Mouse (Mus musculus) lung, embryonic 14.5 days (tissue): Measurements from ENCODE around the gene Chst10. TPM values are rescaled to one million over a fixed set of nuclear protein-coding genes. Genes with fewer than 3 reads are reported as not detected.

Experiments used
- ATAC-seq: fragments of 200-750 bp; cut with Nextera tagmentation; 2 replicates; pipeline ENCODE4 v1.8.0; 2017; ENCODE audit warnings: mild to moderate bottlenecking, moderate TSS enrichment, moderate library complexity; ENCODE audit not compliant: insufficient read depth
- DNase-seq: peaks from one replicate; pipeline ENCODE4 v3.0.0-alpha.2; 2015
- H3K27ac ChIP-seq: fragments of 300-500 bp; sonication (generic); 2 replicates; pipeline ENCODE4 v1.5.1; 2014; ENCODE audit warnings: low read depth, mild to moderate bottlenecking, moderate library complexity
- H3K27me3 ChIP-seq: fragments of 300-500 bp; sonication (generic); 2 replicates; pipeline ENCODE4 v1.6.1; 2014; ENCODE audit warnings: low read length, control low read depth; ENCODE audit not compliant: insufficient read depth
- H3K36me3 ChIP-seq: fragments of 300-500 bp; sonication (generic); 2 replicates; pipeline ENCODE4 v1.6.1; 2014; ENCODE audit warnings: control low read depth; ENCODE audit not compliant: insufficient read depth
- H3K4me1 ChIP-seq: fragments of 300-500 bp; sonication (generic); 2 replicates; pipeline ENCODE4 v1.6.1; 2014; ENCODE audit warnings: antibody characterized with exemption, control low read depth; ENCODE audit not compliant: insufficient read depth
- H3K4me2 ChIP-seq: fragments of 300-500 bp; sonication (generic); 2 replicates; pipeline ENCODE4 v1.6.1; 2014; ENCODE audit warnings: mild to moderate bottlenecking
- H3K4me3 ChIP-seq: fragments of 300-500 bp; sonication (generic); 2 replicates; pipeline ENCODE4 v1.5.1; 2014; ENCODE audit warnings: low read depth, low read length
- H3K9ac ChIP-seq: fragments of 300-500 bp; sonication (generic); 2 replicates; pipeline ENCODE4 v1.6.1; 2014
- H3K9me3 ChIP-seq: fragments of 300-500 bp; sonication (generic); 2 replicates; pipeline ENCODE4 v1.6.1; 2016; ENCODE audit warnings: low read depth, low read length, control low read depth
- CTCF ChIP-seq: IDR thresholded peaks from 2 replicates; pipeline ENCODE4 v1.5.1; 2016; ENCODE audit warnings: antibody characterized with exemption, low read depth
- WGBS: fragments of 180-500 bp; shearing (Covaris S2); extraction: QIAGEN DNeasy Blood & Tissue Kit; methylation state at CpG from one replicate; pipeline ENCODE4 v1.1.7; 2014; 5-methylcytosine and 5-hydroxymethylcytosine counted together
- polyA plus RNA-seq: library from polyadenylated mRNA; unstranded; fragments of >200 nt; fragmentation: Nextera tagmentation; extraction: Ambion mirVana; gene quantifications from 2 replicates; pipeline ENCODE4 v1.2.1, GENCODE M21; 2014

The Chst10 gene
- polyA plus RNA-seq = 2.2 and 3.9 TPM in 2 replicates

DNA sequence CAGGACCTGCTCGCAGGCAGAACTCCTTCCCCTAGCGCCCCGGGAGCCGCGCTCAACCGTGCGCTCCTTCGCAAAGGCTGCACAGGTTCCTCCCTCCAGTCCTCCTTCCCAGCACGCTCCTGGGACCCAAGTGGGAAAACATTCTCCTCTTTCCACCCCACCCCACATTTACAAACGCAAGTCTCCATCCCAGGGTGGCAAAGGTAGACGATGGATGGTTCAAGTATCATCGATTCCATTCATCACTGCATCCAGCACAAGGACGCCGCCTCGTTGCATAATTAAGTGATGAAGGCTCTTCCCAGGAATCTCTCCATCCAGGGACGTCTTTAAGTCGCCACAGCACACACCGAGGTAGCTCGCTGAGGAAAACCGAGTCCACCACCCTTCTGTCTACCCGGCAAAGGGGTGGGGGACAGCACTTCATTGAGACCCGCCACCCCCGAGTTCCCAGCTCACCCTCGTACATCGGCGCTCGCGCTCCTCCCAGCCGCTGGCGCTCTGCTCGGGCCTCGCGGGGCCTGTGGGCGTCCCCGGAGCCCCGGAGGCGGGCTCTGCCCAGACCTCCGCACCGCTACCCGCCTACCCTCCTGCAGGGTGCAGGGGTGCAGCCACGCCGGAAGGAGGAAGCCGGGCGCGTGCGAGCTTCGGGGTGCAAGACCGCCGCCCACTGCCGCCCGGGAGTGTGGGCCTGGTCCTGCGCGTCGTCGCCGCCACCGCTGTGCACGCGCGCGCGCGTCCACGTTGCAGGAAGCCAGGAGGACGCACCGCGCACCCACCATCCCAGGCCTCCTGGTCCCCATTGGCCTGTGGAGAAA, at the start of gene Chst10:
TSS of gene Chst10 (minus strand) at position 731 of the 818 bp plus-strand sequence.
- H3K9ac ChIP-seq = peak within 1 kb of the TSS; percentile 58
- under 1% methylated on average over 67 of the region's 67 CpGs for WGBS
- DNase-seq (peak; percentile 86), ATAC-seq (peak; percentile 97)
- no peaks in the 10 kb centered on the region for H3K9me3 ChIP-seq
- H3K27ac ChIP-seq = peak within 1 kb of the TSS; percentile 42; the same call in 1 of the 2 replicates
- H3K4me2 ChIP-seq = peak within 1 kb of the TSS; percentile 83
- no peaks in the 10 kb centered on the region for H3K4me1 ChIP-seq
- no peak for TF ChIP-seq CTCF
- H3K4me3 ChIP-seq = peak within 1 kb of the TSS; percentile 60
- no peaks in the 10 kb centered on the region for H3K36me3 ChIP-seq
- H3K27me3 ChIP-seq = peaks cover 7% of the 10 kb centered on the region; the same call in 1 of the 2 replicates

DNA sequence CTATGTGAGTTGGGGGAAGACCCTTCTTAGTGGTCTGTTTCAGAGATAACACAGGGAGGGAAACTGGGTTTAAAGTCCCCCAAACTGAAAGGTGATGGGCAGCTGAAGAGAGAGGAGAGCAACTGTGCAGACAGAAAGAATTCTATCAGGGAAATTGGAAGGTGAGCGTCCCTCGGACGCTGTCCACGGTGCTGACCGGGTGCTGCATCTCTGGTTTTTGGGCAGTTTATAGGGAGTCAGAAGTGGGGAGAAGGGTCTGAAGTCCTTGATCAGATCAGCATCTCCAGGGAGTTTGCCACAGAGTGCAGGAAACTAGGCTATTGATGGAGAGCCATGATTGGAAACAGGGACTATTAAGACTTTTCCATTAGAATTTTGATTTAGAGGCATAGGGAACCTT, 41.6 kb upstream of the Chst10 start:
- Histone ChIP-seq H3K36me3 (no peaks in the 10 kb centered on the region), H3K4me1 (no peaks in the 10 kb centered on the region), H3K4me2 (no peak overlapping the region), H3K9ac (no peak overlapping the region), H3K27ac (no peak overlapping the region), H3K27me3 (no peaks in the 10 kb centered on the region), H3K4me3 (no peak overlapping the region), H3K9me3 (no peaks in the 10 kb centered on the region)
- DNase-seq = peak; percentile 81
- WGBS = 5% methylated on average over 5 of the region's 5 CpGs
- TF ChIP-seq CTCF = no peak
- ATAC-seq = no peak

DNA sequence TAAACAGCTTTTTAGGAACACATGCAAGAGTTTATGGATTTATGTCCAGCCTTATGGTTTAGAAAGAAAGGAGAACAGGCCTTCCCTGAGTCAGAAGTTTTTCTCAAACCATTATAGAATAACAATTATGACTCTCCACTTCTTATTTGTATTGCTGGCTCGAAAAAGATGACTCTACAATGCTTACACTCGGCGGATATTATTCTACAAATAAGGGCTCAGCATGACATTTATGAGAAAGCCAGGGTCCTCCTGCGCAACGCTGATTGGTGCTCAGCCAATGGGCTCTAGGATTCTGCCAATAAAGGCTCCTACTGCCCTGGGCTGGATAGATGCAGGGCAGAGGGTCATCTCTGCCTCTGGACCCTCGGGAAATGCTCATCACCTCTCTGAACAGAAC, 40.9 kb upstream of the Chst10 start, which contains the start of gene Nms:
TSS of gene Nms (plus strand) at position 301 of the 400 bp plus-strand sequence.
- Histone ChIP-seq H3K4me1 (no peaks in the 10 kb centered on the region), H3K4me2 (no peak within 1 kb of the TSS), H3K27me3 (no peaks in the 10 kb centered on the region), H3K27ac (no peak within 1 kb of the TSS), H3K9me3 (no peaks in the 10 kb centered on the region), H3K36me3 (no peaks in the 10 kb centered on the region), H3K9ac (no peak within 1 kb of the TSS), H3K4me3 (no peak within 1 kb of the TSS)
- TF ChIP-seq CTCF = no peak
- ATAC-seq = no peak
- DNase-seq = no peak
- 75% methylated on average over 6 of the region's 6 CpGs for WGBS

DNA sequence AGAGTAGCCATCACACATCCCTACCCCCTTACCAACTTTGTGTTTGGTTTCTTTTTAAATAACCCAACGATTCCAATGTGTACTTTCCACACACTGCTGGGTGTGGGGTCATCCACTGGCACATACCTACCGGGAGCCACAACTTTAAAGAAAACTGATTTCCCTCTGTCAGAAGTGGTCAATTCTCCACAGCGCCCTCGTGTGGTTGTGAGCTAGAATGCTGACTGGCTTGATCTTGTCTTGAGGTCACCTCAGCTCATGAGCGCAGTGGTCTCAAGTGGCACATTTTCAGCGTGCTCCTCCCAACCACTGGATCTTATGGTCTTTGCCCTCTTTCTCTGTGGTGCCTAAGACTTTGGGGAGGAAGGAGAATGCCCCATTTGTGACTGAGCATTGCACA, 38.8 kb upstream of the Chst10 start:
- peak; percentile 66 for TF ChIP-seq CTCF
- no peaks in the 10 kb centered on the region for H3K27me3 ChIP-seq
- 18% methylated on average over 6 of the region's 6 CpGs for WGBS

DNA sequence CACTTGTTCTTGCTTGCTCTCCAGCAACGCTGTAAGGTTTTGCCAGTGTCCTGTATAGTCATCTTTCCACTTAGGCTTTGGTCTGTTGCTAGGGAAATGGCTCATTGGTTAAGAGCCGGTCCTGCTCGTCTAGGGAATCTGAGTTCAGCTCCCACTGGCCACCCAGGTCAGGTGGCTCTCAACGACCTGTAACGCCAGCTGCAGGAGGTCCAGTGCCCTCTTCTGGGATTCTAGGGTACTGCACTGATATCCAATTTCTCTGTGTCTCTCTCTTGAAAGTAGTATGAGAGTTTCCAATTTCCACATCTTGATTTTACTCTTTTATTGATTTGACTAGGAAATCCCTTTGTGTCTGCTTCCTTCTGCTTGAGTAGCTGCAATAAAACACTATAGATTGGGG, 36.7 kb upstream of the Chst10 start:
- no peak overlapping the region for H3K4me2 ChIP-seq
- ATAC-seq (no peak), DNase-seq (peak; percentile 28)
- H3K27me3 ChIP-seq = no peaks in the 10 kb centered on the region
- no peaks in the 10 kb centered on the region for H3K4me1 ChIP-seq
- WGBS = 33% methylated on average over 5 of the region's 5 CpGs
- no peaks in the 10 kb centered on the region for H3K9me3 ChIP-seq
- H3K9ac ChIP-seq = no peak overlapping the region
- no peak overlapping the region for H3K27ac ChIP-seq
- peak; percentile 48 for TF ChIP-seq CTCF
- H3K4me3 ChIP-seq = no peak overlapping the region
- no peaks in the 10 kb centered on the region for H3K36me3 ChIP-seq

More for the DNA sequence above, 38.8 kb upstream of the Chst10 start:
- DNase-seq = peak; percentile 70
- no peak for ATAC-seq
- Histone ChIP-seq H3K9ac (no peak overlapping the region), H3K4me1 (no peaks in the 10 kb centered on the region), H3K9me3 (no peaks in the 10 kb centered on the region), H3K4me3 (no peak overlapping the region), H3K27ac (no peak overlapping the region), H3K4me2 (no peak overlapping the region), H3K36me3 (no peaks in the 10 kb centered on the region)

DNA sequence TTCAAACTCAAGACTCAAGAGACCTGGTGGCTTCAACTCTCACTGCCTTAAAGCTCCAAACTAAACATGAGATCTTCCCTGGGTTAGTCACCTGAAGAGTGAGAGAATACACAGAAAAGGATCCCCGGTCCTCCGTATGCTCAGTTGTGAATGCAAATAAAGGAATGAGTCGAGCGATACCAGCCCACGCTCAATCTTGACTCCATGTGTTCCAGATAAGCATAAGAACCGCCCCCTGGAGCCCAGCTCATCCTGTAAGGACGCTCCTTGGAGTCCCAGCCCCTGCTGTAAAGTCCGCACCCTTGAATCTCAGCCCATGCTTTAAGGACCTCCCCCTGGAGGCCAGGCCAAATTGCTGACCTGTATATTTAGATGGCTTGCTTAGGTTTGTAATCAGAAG, 32.8 kb upstream of the Chst10 start:
- H3K4me1 ChIP-seq = no peaks in the 10 kb centered on the region
- no peaks in the 10 kb centered on the region for H3K36me3 ChIP-seq
- ATAC-seq = no peak
- no peaks in the 10 kb centered on the region for H3K27me3 ChIP-seq
- no peak for DNase-seq
- H3K9me3 ChIP-seq = no peaks in the 10 kb centered on the region
- H3K4me3 ChIP-seq = no peak overlapping the region
- 48% methylated on average over 8 of the region's 8 CpGs for WGBS
- TF ChIP-seq CTCF = no peak
- no peak overlapping the region for H3K4me2 ChIP-seq
- H3K9ac ChIP-seq = no peak overlapping the region
- H3K27ac ChIP-seq = no peak overlapping the region

DNA sequence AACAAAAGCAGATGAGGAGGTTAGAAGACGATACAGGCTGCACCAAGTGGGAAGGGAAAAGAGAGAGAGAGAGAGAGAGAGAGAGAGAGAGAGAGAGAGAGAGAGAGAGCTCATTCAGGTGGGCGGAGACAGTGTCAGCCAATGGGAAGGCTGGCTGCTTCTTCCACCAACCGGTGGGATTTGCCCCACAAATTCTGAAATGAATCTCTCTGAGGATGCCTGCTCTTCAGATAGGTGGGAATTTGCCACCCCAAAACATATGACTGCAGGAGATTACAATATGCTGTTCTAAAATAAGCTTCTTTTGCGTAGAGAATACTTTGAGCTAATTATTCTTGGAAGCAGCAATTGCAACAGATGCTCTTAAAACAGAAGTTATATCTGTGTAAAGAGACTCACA, 31.5 kb upstream of the Chst10 start:
- no peak overlapping the region for H3K4me2 ChIP-seq
- H3K9me3 ChIP-seq = no peaks in the 10 kb centered on the region
- H3K4me1 ChIP-seq = no peaks in the 10 kb centered on the region
- H3K4me3 ChIP-seq = no peak overlapping the region
- ATAC-seq = no peak
- H3K36me3 ChIP-seq = no peaks in the 10 kb centered on the region
- no peaks in the 10 kb centered on the region for H3K27me3 ChIP-seq
- H3K9ac ChIP-seq = no peak overlapping the region
- DNase-seq = no peak
- TF ChIP-seq CTCF = no peak
- WGBS = 56% methylated on average over 4 of the region's 4 CpGs
- no peak overlapping the region for H3K27ac ChIP-seq
